Mouse (Mus musculus) liver, embryonic 14.5 days (tissue): ENCODE measurements at regions not wholly inside any gene's neighbourhood (a gene's known extent, or its start where the extent isn't known, plus 50 kb on each side); places are given as distances from the start of the nearest gene placed in this dataset.

ENCODE experiments used
- CTCF ChIP-seq: IDR thresholded peaks from 2 replicates; pipeline ENCODE4 v1.5.1; 2016; ENCODE audit warnings: antibody characterized with exemption, low read depth, control low read depth
- EP300 ChIP-seq: IDR thresholded peaks from 2 replicates; pipeline ENCODE4 v1.6.1; 2016; ENCODE audit warnings: antibody characterized with exemption, low read depth

GRCm38 (mm10) chr8:34374242-34374641, 262.7 kb upstream of the Gm10131 start:
- TF ChIP-seq CTCF (no peak), EP300 (no peak)
